Mouse (Mus musculus) mesoderm, embryonic 11.5 days (tissue): ENCODE measurements at regions not wholly inside any gene's neighbourhood (a gene's known extent, or its start where the extent isn't known, plus 50 kb on each side); places are given as distances from the start of the nearest gene placed in this dataset.
A peak's percentile ranks its signal among the peaks of the same experiment; 100 is the strongest.

ENCODE experiments used
- DNase-seq: peaks from one replicate; pipeline ENCODE4 v3.0.0-alpha.2; 2012; ENCODE audit warnings: low read depth, low spot score

- DNase-seq: peak; percentile 56
Observed at GRCm38 (mm10) chrX:89574913-89575312, 165.4 kb upstream of the Pet2 start.

- DNase-seq: no peak
Observed at GRCm38 (mm10) chrX:89559318-89559717, 149.8 kb upstream of the Pet2 start.
